Mouse (Mus musculus) midbrain, embryonic 14.5 days (tissue): Measurements from ENCODE around the gene Snrnp35. TPM values are rescaled to one million over a fixed set of nuclear protein-coding genes. Genes with fewer than 3 reads are reported as not detected.

Experiments used
- ATAC-seq: fragments of 200-750 bp; cut with Nextera tagmentation; 2 replicates; pipeline ENCODE4 v1.8.0; 2017; ENCODE audit warnings: moderate number of reproducible peaks, moderate library complexity; ENCODE audit not compliant: low FRiP score, low TSS enrichment
- DNase-seq: peaks from one replicate; pipeline ENCODE4 v3.0.0-alpha.2; 2015
- H3K27ac ChIP-seq: fragments of 300-500 bp; sonication (generic); replicated peaks from 2 replicates; pipeline ENCODE4 v1.5.1; 2014; ENCODE audit warnings: mild to moderate bottlenecking, low read depth, low read length, moderate library complexity
- H3K27me3 ChIP-seq: fragments of 300-500 bp; sonication (generic); 2 replicates; pipeline ENCODE4 v1.6.1; 2014; ENCODE audit warnings: low read length, control low read depth, mixed read lengths; ENCODE audit not compliant: control insufficient read depth, insufficient read depth
- H3K36me3 ChIP-seq: fragments of 300-500 bp; sonication (generic); 2 replicates; pipeline ENCODE4 v1.6.1; 2014; ENCODE audit warnings: low read length, control low read depth; ENCODE audit not compliant: control insufficient read depth, insufficient read depth
- H3K4me1 ChIP-seq: fragments of 300-500 bp; sonication (generic); 2 replicates; pipeline ENCODE4 v1.6.1; 2014; ENCODE audit warnings: mild to moderate bottlenecking, antibody characterized with exemption, low read length, control low read depth; ENCODE audit not compliant: control insufficient read depth, insufficient read depth
- H3K4me2 ChIP-seq: fragments of 300-500 bp; sonication (generic); 2 replicates; pipeline ENCODE4 v1.6.1; 2014; ENCODE audit warnings: mild to moderate bottlenecking, low read length, moderate library complexity
- H3K4me3 ChIP-seq: fragments of 300-500 bp; sonication (generic); replicated peaks from 2 replicates; pipeline ENCODE4 v1.5.1; 2014; ENCODE audit warnings: low read depth, low read length
- H3K9ac ChIP-seq: fragments of 300-500 bp; sonication (generic); replicated peaks from 2 replicates; pipeline ENCODE4 v1.6.1; 2014; ENCODE audit warnings: mild to moderate bottlenecking, low read length, moderate library complexity
- H3K9me3 ChIP-seq: fragments of 300-500 bp; sonication (generic); 2 replicates; pipeline ENCODE4 v1.6.1; 2016; ENCODE audit warnings: low read length, control low read depth, mixed read lengths; ENCODE audit not compliant: control insufficient read depth
- WGBS: fragments of 180-500 bp; shearing (Covaris S2); extraction: QIAGEN DNeasy Blood & Tissue Kit; methylation state at CpG from one replicate; pipeline ENCODE4 v1.1.7; 2014; 5-methylcytosine and 5-hydroxymethylcytosine counted together
- polyA plus RNA-seq: library from polyadenylated mRNA; unstranded; fragments of >200 nt; fragmentation: Nextera tagmentation; extraction: Ambion mirVana; gene quantifications from 2 replicates; pipeline ENCODE4 v1.2.1, GENCODE M21; 2014

Gene Snrnp35
- polyA plus RNA-seq, 1 experiment from 2014 or later, result 8.9 TPM

- ATAC-seq, result no peak
- Histone ChIP-seq H3K9ac (no peak overlapping the region), H3K4me2 (peak overlapping the region; percentile 76; the same call in 1 of the 2 replicates), H3K27ac (0 out of 2 replicates have a peak overlapping the region, but pooled peaks have one; percentile 37), H3K9me3 (no peaks in the 10 kb centered on the region), H3K27me3 (no peaks in the 10 kb centered on the region), H3K4me1 (peaks cover 9% of the 10 kb centered on the region), H3K36me3 (no peaks in the 10 kb centered on the region), H3K4me3 (no peak overlapping the region)
- no peak for DNase-seq
- 67% methylated on average over 1 of the region's 1 CpGs for WGBS
Measured at GRCm38 (mm10) chr5:124478873-124479204, 4.1 kb upstream of the Snrnp35 start.

DNA sequence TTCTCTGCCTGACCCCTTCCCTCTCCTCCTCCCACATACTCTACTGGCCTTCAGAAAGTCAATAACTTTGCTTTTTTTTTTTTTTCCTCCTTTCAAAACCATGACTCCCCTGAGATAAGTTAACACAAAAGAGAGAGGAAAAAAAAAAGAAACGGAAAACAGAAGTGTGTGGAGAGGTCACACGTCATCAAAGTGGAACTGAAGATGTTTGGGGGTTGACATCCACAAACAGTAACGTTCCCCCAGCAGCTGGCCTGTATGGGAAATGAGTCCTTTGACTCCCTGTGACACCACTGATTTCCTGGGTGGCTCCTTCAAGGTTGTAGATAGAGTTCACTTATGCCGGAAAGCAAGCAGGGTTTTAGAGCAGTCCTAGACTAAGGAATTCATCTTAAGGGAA is 2.8 kb upstream of the Snrnp35 start:
- Histone ChIP-seq H3K9me3 (no peaks in the 10 kb centered on the region), H3K4me2 (no peak overlapping the region), H3K27me3 (no peaks in the 10 kb centered on the region), H3K36me3 (no peaks in the 10 kb centered on the region), H3K27ac (no peak overlapping the region), H3K4me1 (peaks cover 17% of the 10 kb centered on the region), H3K9ac (no peak overlapping the region), H3K4me3 (no peak overlapping the region)
- WGBS, result 79% methylated on average over 4 of the region's 4 CpGs
- DNase-seq (no peak), ATAC-seq (no peak)

- peaks cover 17% of the 10 kb centered on the region for H3K4me1 ChIP-seq
- no peaks in the 10 kb centered on the region for H3K36me3 ChIP-seq
- 89% methylated on average over 4 of the region's 4 CpGs for WGBS
- H3K27me3 ChIP-seq, result no peaks in the 10 kb centered on the region
- H3K4me2 ChIP-seq, result no peak overlapping the region
- no peak overlapping the region for H3K27ac ChIP-seq
- no peak for ATAC-seq
- no peak for DNase-seq
- no peaks in the 10 kb centered on the region for H3K9me3 ChIP-seq
- H3K4me3 ChIP-seq, result no peak overlapping the region
- H3K9ac ChIP-seq, result no peak overlapping the region
Measured at GRCm38 (mm10) chr5:124481714-124482113, 1.2 kb upstream of the Snrnp35 start.

DNA sequence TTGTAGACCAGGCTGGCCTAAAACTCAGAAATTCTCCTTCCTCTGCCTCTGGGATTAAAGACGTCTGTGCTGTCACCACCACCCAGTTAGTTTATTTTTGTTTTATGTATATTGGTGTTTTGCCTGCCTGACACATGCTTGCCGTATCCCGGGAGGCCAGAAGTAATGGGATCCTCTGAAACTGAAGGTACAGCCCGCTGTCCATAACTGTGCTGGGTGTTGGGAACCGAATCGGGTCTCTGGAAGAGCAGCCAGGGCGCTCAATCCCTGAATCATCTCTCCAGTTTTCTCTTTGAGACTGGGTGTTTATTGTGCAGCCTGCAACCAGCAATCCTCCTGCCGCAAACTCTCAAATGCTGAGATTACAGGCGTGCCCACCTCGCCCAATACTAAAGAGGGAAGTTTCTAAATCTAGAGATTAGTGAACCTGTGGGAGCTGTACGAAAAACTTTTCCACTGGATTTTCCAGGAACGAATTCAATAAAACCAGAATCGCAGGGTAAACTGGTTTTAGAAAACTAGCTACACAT is 433 bp upstream of the Snrnp35 start:
- H3K9me3 ChIP-seq, result no peaks in the 10 kb centered on the region
- peak overlapping the region; percentile 98 for H3K27ac ChIP-seq
- H3K4me1 ChIP-seq, result peaks cover 16% of the 10 kb centered on the region
- ATAC-seq, result no peak
- no peaks in the 10 kb centered on the region for H3K27me3 ChIP-seq
- peak overlapping the region; percentile 85 for H3K9ac ChIP-seq
- peak overlapping the region; percentile 64 for H3K4me3 ChIP-seq
- H3K4me2 ChIP-seq, result peak overlapping the region; percentile 63
- H3K36me3 ChIP-seq, result no peaks in the 10 kb centered on the region
- DNase-seq, result no peak
- WGBS, result 8% methylated on average over 13 of the region's 13 CpGs

DNA sequence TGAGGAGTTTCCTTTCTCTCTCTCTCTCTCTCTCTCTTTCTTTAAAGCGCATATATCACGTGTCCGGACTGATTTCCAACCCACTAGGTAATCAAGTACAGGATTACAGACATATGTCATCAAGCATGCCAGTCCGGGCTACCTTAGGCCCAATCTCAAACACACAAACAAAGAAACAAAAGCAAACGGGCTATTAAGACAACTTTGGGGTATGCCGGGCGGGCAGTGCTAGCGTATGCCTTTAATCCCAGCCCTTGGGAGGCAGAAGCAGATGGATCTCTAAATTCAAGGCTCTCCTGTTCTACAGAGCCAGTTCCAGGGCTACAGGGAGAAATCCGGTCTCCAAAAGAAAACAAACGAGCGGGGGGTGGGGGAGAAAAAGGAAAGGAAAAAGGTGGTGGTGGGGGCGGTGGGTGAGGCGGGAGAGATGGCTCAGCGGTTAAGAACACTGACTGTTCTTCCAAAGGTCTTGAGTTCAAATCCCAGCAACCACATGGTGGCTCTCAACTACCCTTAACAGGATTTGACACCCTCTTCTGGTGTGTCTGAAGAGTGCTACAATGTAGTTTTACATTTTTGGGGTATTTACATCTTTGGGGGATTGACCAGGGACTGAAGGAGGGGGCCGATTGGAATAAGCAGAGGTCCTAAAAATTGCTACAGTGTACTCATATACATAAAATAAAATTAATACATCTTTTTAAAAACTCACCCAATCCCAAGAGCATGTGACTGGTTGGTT is 892 bp downstream of the Snrnp35 start:
- H3K4me3 ChIP-seq, result peak overlapping the region; percentile 64
- peak overlapping the region; percentile 85 for H3K9ac ChIP-seq
- 8% methylated on average over 15 of the region's 15 CpGs for WGBS
- no peaks in the 10 kb centered on the region for H3K27me3 ChIP-seq
- H3K4me2 ChIP-seq, result peak overlapping the region; percentile 63
- ATAC-seq (peak; percentile 54; the same call in 1 of the 2 replicates), DNase-seq (no peak)
- H3K27ac ChIP-seq, result peak overlapping the region; percentile 98
- peaks cover 9% of the 10 kb centered on the region for H3K4me1 ChIP-seq
- H3K36me3 ChIP-seq, result no peaks in the 10 kb centered on the region
- no peaks in the 10 kb centered on the region for H3K9me3 ChIP-seq

DNA sequence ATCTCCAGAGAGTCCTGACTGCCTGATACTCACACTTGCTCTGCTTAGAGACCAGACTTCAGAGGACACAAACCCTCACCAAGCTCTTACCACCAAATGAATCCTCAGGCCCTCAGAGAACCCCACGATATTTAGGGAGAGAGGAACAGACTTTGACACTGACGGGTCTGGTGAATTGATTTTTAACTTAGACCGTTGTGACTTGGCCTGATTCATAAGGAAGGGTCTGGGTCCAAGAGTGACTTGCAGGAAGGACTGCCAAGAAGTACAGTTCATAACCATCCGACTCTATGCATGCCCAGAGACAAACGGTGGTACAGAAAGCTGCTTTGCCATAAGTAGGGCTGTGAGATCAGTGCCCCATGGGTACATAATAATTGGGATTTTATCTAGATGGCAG is 2.7 kb downstream of the Snrnp35 start:
- 89% methylated on average over 5 of the region's 5 CpGs for WGBS
- H3K27me3 ChIP-seq, result no peaks in the 10 kb centered on the region
- DNase-seq (no peak), ATAC-seq (no peak)
- H3K36me3 ChIP-seq, result peaks cover 5% of the 10 kb centered on the region; the same call in 1 of the 2 replicates
- no peaks in the 10 kb centered on the region for H3K9me3 ChIP-seq
- H3K4me2 ChIP-seq, result no peak overlapping the region
- H3K4me3 ChIP-seq, result no peak overlapping the region
- no peak overlapping the region for H3K9ac ChIP-seq
- H3K4me1 ChIP-seq, result peaks cover 8% of the 10 kb centered on the region; the same call in 1 of the 2 replicates
- H3K27ac ChIP-seq, result no peak overlapping the region

GRCm38 (mm10) chr5:124488885-124489284 is 6.0 kb downstream of the Snrnp35 start:
- H3K4me1 ChIP-seq, result peaks cover 8% of the 10 kb centered on the region; the same call in 1 of the 2 replicates
- DNase-seq (no peak), ATAC-seq (no peak)
- no peak overlapping the region for H3K4me2 ChIP-seq
- 95% methylated on average over 3 of the region's 3 CpGs for whole genome bisulfite sequencing
- H3K27ac ChIP-seq, result no peak overlapping the region
- H3K4me3 ChIP-seq, result no peak overlapping the region
- no peaks in the 10 kb centered on the region for H3K9me3 ChIP-seq
- no peak overlapping the region for H3K9ac ChIP-seq
- H3K36me3 ChIP-seq, result peaks cover 34% of the 10 kb centered on the region
- H3K27me3 ChIP-seq, result no peaks in the 10 kb centered on the region

DNA sequence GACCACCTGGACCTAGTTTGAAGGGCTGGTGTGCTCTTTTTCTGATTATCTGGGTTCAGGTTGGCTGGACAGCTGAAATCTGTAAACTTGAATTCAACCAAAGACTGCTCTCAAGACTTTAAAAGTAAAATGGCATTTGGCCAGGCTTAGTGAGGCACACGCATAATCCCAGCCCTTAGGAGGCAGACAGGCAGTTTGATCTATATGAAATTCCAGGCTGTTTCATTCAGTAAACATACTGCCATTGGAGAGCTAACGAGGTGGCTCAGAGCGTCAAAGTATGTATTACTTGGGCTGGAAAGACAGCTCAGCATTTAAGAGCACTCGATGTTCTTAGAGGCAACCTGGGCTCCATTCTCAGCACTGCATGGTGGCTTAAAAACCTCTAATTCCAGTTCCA is 8.8 kb downstream of the Snrnp35 start:
- H3K4me2 ChIP-seq, result no peak overlapping the region
- no peaks in the 10 kb centered on the region for H3K27me3 ChIP-seq
- WGBS, result 96% methylated on average over 4 of the region's 4 CpGs
- H3K4me1 ChIP-seq, result no peaks in the 10 kb centered on the region
- H3K9ac ChIP-seq, result no peak overlapping the region
- ATAC-seq (no peak), DNase-seq (no peak)
- no peaks in the 10 kb centered on the region for H3K9me3 ChIP-seq
- H3K27ac ChIP-seq, result no peak overlapping the region
- H3K36me3 ChIP-seq, result peaks cover 42% of the 10 kb centered on the region
- H3K4me3 ChIP-seq, result no peak overlapping the region

DNA sequence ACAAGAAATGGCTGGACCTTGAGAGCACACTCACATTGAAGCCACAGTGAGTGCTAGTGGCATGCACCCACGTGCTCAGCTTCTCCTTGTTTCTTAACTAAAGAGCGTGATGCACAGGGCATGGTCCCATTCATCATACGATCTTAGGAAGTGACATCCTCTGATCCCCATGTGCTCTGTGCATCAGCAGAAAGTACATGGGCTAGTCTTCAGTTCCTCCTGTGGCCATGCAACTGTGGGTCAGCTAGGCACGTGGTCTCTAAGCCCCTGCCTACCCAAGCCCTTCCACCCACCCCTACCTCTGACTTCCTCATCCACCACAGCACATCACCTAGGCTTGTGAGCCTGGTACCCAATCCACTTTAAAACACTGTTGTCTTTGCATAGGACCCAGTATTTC is 9.7 kb downstream of the Snrnp35 start:
- Histone ChIP-seq H3K9ac (no peak overlapping the region), H3K4me1 (no peaks in the 10 kb centered on the region), H3K27ac (no peak overlapping the region), H3K36me3 (peaks cover 42% of the 10 kb centered on the region), H3K4me3 (no peak overlapping the region), H3K27me3 (no peaks in the 10 kb centered on the region), H3K4me2 (no peak overlapping the region), H3K9me3 (no peaks in the 10 kb centered on the region)
- no peak for DNase-seq
- no peak for ATAC-seq
- WGBS, result 94% methylated on average over 4 of the region's 4 CpGs
